ENCODE assay signal across 32 mouse cellular contexts in genomic region chr9:14858782-14859181, GRCm38 (mm10). TPM values are rescaled to one million over a fixed set of nuclear protein-coding genes. Genes with fewer than 3 reads are reported as not detected.
A peak's percentile ranks its signal among the peaks of the same experiment; 100 is the strongest.
DNase-seq lines count a peak whose midpoint lies in the region; ATAC-seq and TF ChIP-seq lines count a peak whose summit lies in the region.
"Had no signal": no experiment of that assay in that cellular context is flagged by ENCODE, and none has a peak within 500 bp of the region (broad histone marks: within the 10 kb centered on the region; RNA-seq: fewer than 3 reads in every experiment).

No protein-coding gene starts in this region.

- H3K9me3 ChIP-seq in heart, embryonic 10.5 days: no peaks in the 10 kb centered on the region
- no peaks in the 10 kb centered on the region for H3K9me3 ChIP-seq in intestine, embryonic 15.5 days
- H3K9me3 ChIP-seq in stomach, postnatal 0 days (ENCODE audit: control insufficient read depth, low read length): no peaks in the 10 kb centered on the region
- H3K9me3 ChIP-seq: embryonic facial prominence, embryonic 12.5 days; embryonic facial prominence, embryonic 15.5 days; heart, embryonic 12.5 days; heart, embryonic 15.5 days had no signal

- no peak overlapping the region for H3K9ac ChIP-seq in intestine, embryonic 15.5 days
- no peak overlapping the region for H3K9ac ChIP-seq in stomach, postnatal 0 days (ENCODE audit: low read length)
- H3K9ac ChIP-seq: embryonic facial prominence, embryonic 12.5 days; embryonic facial prominence, embryonic 15.5 days; forebrain, postnatal 0 days; heart, embryonic 12.5 days; heart, embryonic 15.5 days had no signal

- no peak for TF ChIP-seq EP300 in stomach, postnatal 0 days (optimal IDR thresholded peaks at IDR 0.05)

- peaks cover 77% of the 10 kb centered on the region for H3K27me3 ChIP-seq in heart, embryonic 10.5 days (ENCODE audit: insufficient read depth, poor library complexity, severe bottlenecking)
- H3K27me3 ChIP-seq in intestine, embryonic 15.5 days (replicated peaks): peaks cover 46% of the 10 kb centered on the region
- H3K27me3 ChIP-seq in stomach, postnatal 0 days (ENCODE audit: control insufficient read depth, insufficient read depth, low read length): 0 out of 2 replicates have a peak, but pooled peaks cover 4% of the 10 kb centered on the region

- no peak overlapping the region for H3K4me3 ChIP-seq in heart, embryonic 10.5 days
- no peak overlapping the region for H3K4me3 ChIP-seq in intestine, embryonic 15.5 days (replicated peaks)
- H3K4me3 ChIP-seq in stomach, postnatal 0 days (ENCODE audit: low read depth, low read length): no peak overlapping the region
- H3K4me3 ChIP-seq: embryonic facial prominence, embryonic 15.5 days; gastrocnemius, adult 2 months; heart, adult 2 months had no signal

- no peak overlapping the region for H3K27ac ChIP-seq in heart, embryonic 10.5 days
- no peak overlapping the region for H3K27ac ChIP-seq in intestine, embryonic 15.5 days
- H3K27ac ChIP-seq in stomach, postnatal 0 days (replicated peaks): no peak overlapping the region
- H3K27ac ChIP-seq: embryonic facial prominence, embryonic 12.5 days; embryonic facial prominence, embryonic 15.5 days; gastrocnemius, adult 2 months; heart, adult 2 months; heart, embryonic 15.5 days; hindbrain, embryonic 14.5 days; hindbrain, postnatal 0 days had no signal

- peaks cover 3% of the 10 kb centered on the region; the same call in 1 of the 2 replicates for H3K4me1 ChIP-seq in heart, embryonic 10.5 days
- 0 out of 2 replicates have a peak, but pooled peaks cover 3% of the 10 kb centered on the region for H3K4me1 ChIP-seq in intestine, embryonic 15.5 days (replicated peaks)
- no peaks in the 10 kb centered on the region for H3K4me1 ChIP-seq in stomach, postnatal 0 days (replicated peaks; ENCODE audit: control insufficient read depth, insufficient read depth)
- H3K4me1 ChIP-seq: heart, embryonic 12.5 days had no signal

- ATAC-seq in intestine, embryonic 15.5 days: peak; percentile 46; the same call in 1 of the 2 replicates
- peak; percentile 57; the same call in 1 of the 2 replicates for ATAC-seq in stomach, postnatal 0 days (ENCODE audit: low FRiP score, low TSS enrichment)
- ATAC-seq: hindbrain, postnatal 0 days had no signal

- no peak for TF ChIP-seq CTCF in stomach, postnatal 0 days (IDR thresholded peaks at IDR 0.05; ENCODE audit: low read depth)

- no peaks in the 10 kb centered on the region for H3K36me3 ChIP-seq in heart, embryonic 10.5 days
- no peaks in the 10 kb centered on the region for H3K36me3 ChIP-seq in intestine, embryonic 15.5 days
- no peaks in the 10 kb centered on the region for H3K36me3 ChIP-seq in stomach, postnatal 0 days (ENCODE audit: control insufficient read depth, insufficient read depth, low read length)
- H3K36me3 ChIP-seq: embryonic facial prominence, embryonic 12.5 days; embryonic facial prominence, embryonic 15.5 days; heart, embryonic 12.5 days; heart, embryonic 15.5 days had no signal

- WGBS in heart, embryonic 10.5 days: 83% methylated on average over 3 of the region's 3 CpGs
- 69% methylated on average over 3 of the region's 3 CpGs for WGBS in intestine, embryonic 15.5 days
- 61% methylated on average over 3 of the region's 3 CpGs for WGBS in stomach, postnatal 0 days

- DNase-seq in heart, embryonic 10.5 days (ENCODE audit: low spot score): peak; percentile 43
- DNase-seq in heart, postnatal 4 days: no peak
- peak; percentile 30 for DNase-seq in stomach, postnatal 0 days (ENCODE audit: low spot score)
- DNase-seq in ovary, postnatal 10 days (ENCODE audit: low spot score): no peak
- no peak for DNase-seq in cerebellum, postnatal 14 days
- DNase-seq: adrenal gland, postnatal 10 days; adrenal gland, postnatal 36 days; B cell, adult 2 months; cerebellum, adult 18-20 months; cerebellum, adult 9-11 months; forebrain, postnatal 0 days; gastrocnemius, adult 2 months; gastrocnemius, postnatal 14 days; heart, adult 2 months; heart, postnatal 10 days; heart, postnatal 36 days; kidney, adult 18-20 months had no signal

- H3K4me2 ChIP-seq in intestine, embryonic 15.5 days (replicated peaks): no peak overlapping the region
- H3K4me2 ChIP-seq in stomach, postnatal 0 days (replicated peaks; ENCODE audit: low read depth): no peak overlapping the region
- H3K4me2 ChIP-seq: embryonic facial prominence, embryonic 12.5 days; embryonic facial prominence, embryonic 15.5 days had no signal

RNA-seq across cellular contexts. Expression of gene Gpr83, which starts 1.2 kb away (rescaled TPM):
- polyA plus RNA-seq in heart, embryonic 10.5 days (2016; fragmentation: Nextera tagmentation; extraction: Ambion mirVana): not detected in 2 replicates
- total RNA-seq in heart, postnatal 4 days (2021): not detected
- polyA plus RNA-seq in intestine, embryonic 15.5 days (2015; fragmentation: Nextera tagmentation; extraction: Ambion mirVana): 0.25 and 0.40 TPM in 2 replicates
- 0.28 and 0.39 TPM in 2 replicates for polyA plus RNA-seq in stomach, postnatal 0 days (2015; fragmentation: Nextera tagmentation; extraction: Ambion mirVana)
- total RNA-seq: adrenal gland, adult 18-20 months; adrenal gland, postnatal 36 days; CH12.LX; gastrocnemius, adult 2 months; gastrocnemius, postnatal 14 days; heart, adult 2 months; heart, postnatal 36 days had no signal
- polyA plus RNA-seq: gonadal fat pad, adult 2 months; heart, embryonic 12.5 days had no signal

RNA-seq across cellular contexts. Expression of gene Izumo1r, which starts 45.0 kb away (rescaled TPM):
- polyA plus RNA-seq in heart, embryonic 10.5 days (2016; fragmentation: Nextera tagmentation; extraction: Ambion mirVana): 0.10 TPM in 1 of 2 replicates, not detected in the other
- not detected for total RNA-seq in heart, postnatal 4 days (2021)
- polyA plus RNA-seq in intestine, embryonic 15.5 days (2015; fragmentation: Nextera tagmentation; extraction: Ambion mirVana): not detected in 2 replicates
- 0.10 TPM in 1 of 2 replicates, not detected in the other for polyA plus RNA-seq in stomach, postnatal 0 days (2015; fragmentation: Nextera tagmentation; extraction: Ambion mirVana)
- total RNA-seq: adrenal gland, adult 18-20 months; adrenal gland, postnatal 36 days; CH12.LX; forebrain, postnatal 0 days; gastrocnemius, adult 2 months; gastrocnemius, postnatal 14 days; heart, adult 2 months; heart, postnatal 10 days; heart, postnatal 36 days; hindbrain, postnatal 0 days; MEL had no signal
- polyA plus RNA-seq: forebrain, embryonic 11.5 days; forebrain, embryonic 14.5 days; forebrain, postnatal 0 days; frontal cortex, adult 2 months; heart, embryonic 12.5 days; hindbrain, embryonic 11.5 days; hindbrain, embryonic 14.5 days; hindbrain, postnatal 0 days had no signal

Comparison
In these comparisons a context has a peak if more than half of its experiments do, and no peak if none do; other contexts are left out.
1. DNase-seq: peak in heart, embryonic 10.5 days (single experiment) and stomach, postnatal 0 days (single experiment); none in heart, postnatal 4 days (single experiment), ovary, postnatal 10 days (single experiment) and cerebellum, postnatal 14 days (0 of 2).